Mouse (Mus musculus) intestine, postnatal 0 days (tissue): ENCODE measurements around the gene Tex44. TPM values are rescaled to one million over a fixed set of nuclear protein-coding genes. Genes with fewer than 3 reads are reported as not detected.
"Not testable (repeated sequence)": the region's sequence is repeated elsewhere in the genome, so short reads cannot be mapped to it uniquely, and the experiment has no call there.

Experiments
- ATAC-seq: fragments of 200-750 bp; cut with Nextera tagmentation; 2 replicates; pipeline ENCODE4 v1.8.0; 2017; ENCODE audit warnings: mild to moderate bottlenecking, moderate TSS enrichment, moderate library complexity
- H3K27ac ChIP-seq: fragments of 300-500 bp; sonication (generic); 2 replicates; pipeline ENCODE4 v1.5.1; 2014; ENCODE audit warnings: mild to moderate bottlenecking, low read depth, low read length, moderate library complexity
- H3K27me3 ChIP-seq: fragments of 300-500 bp; sonication (generic); replicated peaks from 2 replicates; pipeline ENCODE4 v1.6.1; 2014; ENCODE audit warnings: low read length, mixed read lengths; ENCODE audit not compliant: control insufficient read depth, insufficient read depth
- H3K36me3 ChIP-seq: fragments of 300-500 bp; sonication (generic); 2 replicates; pipeline ENCODE4 v1.6.1; 2014; ENCODE audit warnings: mild to moderate bottlenecking, moderate library complexity; ENCODE audit not compliant: control insufficient read depth, insufficient read depth
- H3K4me1 ChIP-seq: fragments of 300-500 bp; sonication (generic); replicated peaks from 2 replicates; pipeline ENCODE4 v1.6.1; 2014; ENCODE audit warnings: antibody characterized with exemption, low read length, mixed read lengths; ENCODE audit not compliant: control insufficient read depth, insufficient read depth
- H3K4me2 ChIP-seq: fragments of 300-500 bp; sonication (generic); replicated peaks from 2 replicates; pipeline ENCODE4 v1.6.1; 2014; ENCODE audit warnings: low read depth, mild to moderate bottlenecking, moderate library complexity
- H3K4me3 ChIP-seq: fragments of 300-500 bp; sonication (generic); 2 replicates; pipeline ENCODE4 v1.5.1; 2014; ENCODE audit warnings: low read depth, low read length
- H3K9ac ChIP-seq: fragments of 300-500 bp; sonication (generic); 2 replicates; pipeline ENCODE4 v1.6.1; 2014; ENCODE audit warnings: mild to moderate bottlenecking, low read depth, low read length
- H3K9me3 ChIP-seq: fragments of 300-500 bp; sonication (generic); 2 replicates; pipeline ENCODE4 v1.6.1; 2016; ENCODE audit warnings: mixed run types; ENCODE audit not compliant: control insufficient read depth
- CTCF ChIP-seq: sonication (generic); IDR thresholded peaks from 2 replicates; pipeline ENCODE4 v1.5.1; 2016; ENCODE audit warnings: low read depth, mild to moderate bottlenecking, control low read depth, antibody characterized with exemption, moderate library complexity
- WGBS: fragments of 180-500 bp; shearing (Covaris S2); extraction: QIAGEN DNeasy Blood & Tissue Kit; methylation state at CpG from one replicate; pipeline ENCODE4 v1.1.7; 2014; 5-methylcytosine and 5-hydroxymethylcytosine counted together
- polyA plus RNA-seq: library from polyadenylated mRNA; unstranded; fragments of >200 nt; fragmentation: Nextera tagmentation; extraction: Ambion mirVana; gene quantifications from 2 replicates; pipeline ENCODE4 v1.2.1, GENCODE M21; 2015

Gene Tex44
- polyA plus RNA-seq, 1 experiment from 2014 or later: not detected

- Histone ChIP-seq H3K4me2 (peak overlapping the region; percentile 58; the same call in 1 of the 2 replicates), H3K27ac (peak overlapping the region; percentile 88; the same call in 1 of the 2 replicates)
- H3K4me1 ChIP-seq, H3K36me3 ChIP-seq, H3K27me3 ChIP-seq, H3K9ac ChIP-seq, H3K9me3 ChIP-seq, ATAC-seq, H3K4me3 ChIP-seq: not testable (repeated sequence)
- TF ChIP-seq CTCF: peak; percentile 73
- 61% methylated on average over 11 of the region's 11 CpGs for WGBS
These were observed 45.4 kb downstream of the Tex44 start for GRCm38 (mm10) chr1:86471504-86471961.

GRCm38 (mm10) chr1:86472197-86472952, 46.2 kb downstream of the Tex44 start:
- WGBS: 7% methylated on average over 31 of the region's 31 CpGs
- Histone ChIP-seq H3K27ac (peak overlapping the region; percentile 88), H3K4me1 (no peaks in the 10 kb centered on the region), H3K4me2 (peak overlapping the region; percentile 58), H3K9ac (peak overlapping the region; percentile 28; the same call in 1 of the 2 replicates), H3K4me3 (peak overlapping the region; percentile 14; the same call in 1 of the 2 replicates), H3K9me3 (no peaks in the 10 kb centered on the region), H3K36me3 (no peaks in the 10 kb centered on the region), H3K27me3 (no peaks in the 10 kb centered on the region)
- ATAC-seq: peak; percentile 41
- TF ChIP-seq CTCF: 0 out of 2 replicates have a peak, but pooled peaks have one; percentile 32

GRCm38 (mm10) chr1:86473109-86473760, 47.1 kb downstream of the Tex44 start:
- WGBS: 84% methylated on average over 18 of the region's 18 CpGs
- no peaks in the 10 kb centered on the region for H3K27me3 ChIP-seq
- no peak overlapping the region for H3K9ac ChIP-seq
- H3K4me3 ChIP-seq: no peak overlapping the region
- H3K9me3 ChIP-seq: no peaks in the 10 kb centered on the region
- no peaks in the 10 kb centered on the region for H3K36me3 ChIP-seq
- H3K4me2 ChIP-seq: no peak overlapping the region
- no peaks in the 10 kb centered on the region for H3K4me1 ChIP-seq
- H3K27ac ChIP-seq: peak overlapping the region; percentile 88
- ATAC-seq: no peak
- no peak for TF ChIP-seq CTCF

Other genes starting within 250 kb of the Tex44 start
- gene B3gnt7, start 123.5 kb upstream of the Tex44 start, polyA plus RNA-seq: 3.2 and 3.4 TPM in 2 replicates
- gene Ncl, start 66.9 kb upstream of the Tex44 start, polyA plus RNA-seq: 172 and 188 TPM in 2 replicates
- gene Nmur1, start 101 bp upstream of the Tex44 start, polyA plus RNA-seq: 4.3 and 4.5 TPM in 2 replicates
- 1,008 and 1,098 TPM in 2 replicates for gene Ptma, start 100.4 kb downstream of the Tex44 start, polyA plus RNA-seq
- gene Pde6d, start 156.3 kb downstream of the Tex44 start, polyA plus RNA-seq: 41.9 and 42.6 TPM in 2 replicates
- gene Cops7b, start 156.6 kb downstream of the Tex44 start, polyA plus RNA-seq: 14.2 and 15.7 TPM in 2 replicates
- gene Nppc, start 244.2 kb downstream of the Tex44 start, polyA plus RNA-seq: 0.30 and 0.38 TPM in 2 replicates